Mouse (Mus musculus): Measurements from ENCODE around the gene Omd. TPM values are rescaled to one million over a fixed set of nuclear protein-coding genes. Genes with fewer than 3 reads are reported as not detected.
A peak's percentile ranks its signal among the peaks of the same experiment; 100 is the strongest.

The Omd gene
- total and polyA plus RNA-seq, 3 experiments = 0.37 TPM; not detected in 2

GRCm38 (mm10) chr13:49556924-49557323 is 25.3 kb upstream of the Omd start:
- no peak for DNase-seq (ENCODE audit: extremely low read depth)
- no peaks in the 10 kb centered on the region for H3K4me1 ChIP-seq (ENCODE audit: control insufficient read depth in 1 of 2, insufficient read depth in 2 of 2)
- in situ Hi-C loops (cut with MboI; ENCODE audit: low pct_ligation_motif_present, low pct_unique_long_range_greater_than_20kb, low sequenced_read_pairs) = no loop called here

GRCm38 (mm10) chr13:49559185-49559584 is 23.1 kb upstream of the Omd start:
- Histone ChIP-seq H3K79me2 (replicated peaks; ENCODE audit: control insufficient read depth, extremely low read depth, insufficient read depth, poor library complexity, severe bottlenecking) (no peaks in the 10 kb centered on the region), H3K4me1 (ENCODE audit: control insufficient read depth in 1 of 2, insufficient read depth in 2 of 2) (no peaks in the 10 kb centered on the region), H3K9me3 (replicated peaks; ENCODE audit: low read length) (no peaks in the 10 kb centered on the region), H3K4me3 (replicated peaks in 1 of 3; ENCODE audit: low read depth in 2 of 3, low read length in 2 of 3, poor library complexity in 1 of 3) (no peak overlapping the region), H3K9ac (ENCODE audit: insufficient read depth, low read depth) (no peak overlapping the region), H3K27ac (ENCODE audit: insufficient read depth, low read depth) (no peak overlapping the region), H3K27me3 (replicated peaks) (no peaks in the 10 kb centered on the region), H3K36me3 (replicated peaks in 1 of 2; ENCODE audit: control insufficient read depth in 1 of 2, insufficient read depth in 1 of 2, low read length in 1 of 2) (no peaks in the 10 kb centered on the region), H3K4me2 (ENCODE audit: insufficient read depth, low read depth, poor library complexity, severe bottlenecking) (no peak overlapping the region)
- TF ChIP-seq CTCF (conservative IDR thresholded peaks at IDR 0.05 in 1 of 2, IDR thresholded peaks at IDR 0.05 in 1 of 2; ENCODE audit: low read depth in 2 of 2, low read length in 2 of 2) (peak in 1 of 2 experiments; percentile 72; a peak in 2 of 4 replicates), MAZ (IDR thresholded peaks at IDR 0.05; ENCODE audit: low read depth, low read length) (no peak), SMC3 (IDR thresholded peaks at IDR 0.05; ENCODE audit: low read depth, low read length) (peak; percentile 63), RAD21 (IDR thresholded peaks at IDR 0.05; ENCODE audit: low read depth, low read length) (peak; percentile 60)
- dilution Hi-C loops (cut with MboI; ENCODE audit: extremely low pct_ligation_motif_present, extremely low pct_unique_long_range_greater_than_20kb, low sequenced_read_pairs) (no loop called here), in situ Hi-C loops (cut with MboI; ENCODE audit: low pct_ligation_motif_present, low pct_unique_long_range_greater_than_20kb, low sequenced_read_pairs) (no loop called here)
- DNase-seq (ENCODE audit: extremely low read depth) = peak; percentile 31

More at GRCm38 (mm10) chr13:49556924-49557323, 25.3 kb upstream of the Omd start:
- Histone ChIP-seq H3K27ac (ENCODE audit: insufficient read depth, low read depth) (no peak overlapping the region), H3K79me2 (replicated peaks; ENCODE audit: control insufficient read depth, extremely low read depth, insufficient read depth, poor library complexity, severe bottlenecking) (no peaks in the 10 kb centered on the region), H3K4me2 (ENCODE audit: insufficient read depth, low read depth, poor library complexity, severe bottlenecking) (no peak overlapping the region), H3K9ac (ENCODE audit: insufficient read depth, low read depth) (no peak overlapping the region), H3K27me3 (replicated peaks) (no peaks in the 10 kb centered on the region), H3K36me3 (replicated peaks in 1 of 2; ENCODE audit: control insufficient read depth in 1 of 2, insufficient read depth in 1 of 2, low read length in 1 of 2) (no peaks in the 10 kb centered on the region), H3K9me3 (replicated peaks; ENCODE audit: low read length) (no peaks in the 10 kb centered on the region), H3K4me3 (replicated peaks in 1 of 3; ENCODE audit: low read depth in 2 of 3, low read length in 2 of 3, poor library complexity in 1 of 3) (no peak overlapping the region)
- dilution Hi-C loops (cut with MboI; ENCODE audit: extremely low pct_ligation_motif_present, extremely low pct_unique_long_range_greater_than_20kb, low sequenced_read_pairs) = no loop called here
- TF ChIP-seq RCOR1 (conservative IDR thresholded peaks at IDR 0.05; ENCODE audit: low read depth, low read length) (no peak), MXI1 (IDR thresholded peaks at IDR 0.05; ENCODE audit: low read depth, low read length) (no peak), EP300 (IDR thresholded peaks at IDR 0.05; ENCODE audit: low read length) (no peak), MAFK (IDR thresholded peaks at IDR 0.05; ENCODE audit: insufficient replicate concordance, low read length) (no peak), ETS1 (conservative IDR thresholded peaks at IDR 0.05; ENCODE audit: low read depth, low read length) (no peak)

GRCm38 (mm10) chr13:49560886-49561285 is 21.4 kb upstream of the Omd start:
- dilution Hi-C loops (cut with MboI; ENCODE audit: extremely low pct_ligation_motif_present, extremely low pct_unique_long_range_greater_than_20kb, low sequenced_read_pairs) = no loop called here
- no peaks in the 10 kb centered on the region for H3K4me1 ChIP-seq (ENCODE audit: control insufficient read depth in 1 of 2, insufficient read depth in 2 of 2)
- H3K79me2 ChIP-seq (replicated peaks; ENCODE audit: control insufficient read depth, extremely low read depth, insufficient read depth, poor library complexity, severe bottlenecking) = no peaks in the 10 kb centered on the region
- no peak overlapping the region for H3K4me2 ChIP-seq (ENCODE audit: insufficient read depth, low read depth, poor library complexity, severe bottlenecking)
- H3K9me3 ChIP-seq (replicated peaks; ENCODE audit: low read length) = no peaks in the 10 kb centered on the region
- H3K27ac ChIP-seq (ENCODE audit: insufficient read depth, low read depth) = no peak overlapping the region
- no peak for TF ChIP-seq SIN3A (IDR thresholded peaks at IDR 0.05; ENCODE audit: low read length)
- no peak for TF ChIP-seq UBTF (IDR thresholded peaks at IDR 0.05; ENCODE audit: low read depth, low read length)
- TF ChIP-seq ETS1 (conservative IDR thresholded peaks at IDR 0.05; ENCODE audit: low read depth, low read length) = no peak
- no peak for TF ChIP-seq MAZ (IDR thresholded peaks at IDR 0.05; ENCODE audit: low read depth, low read length)
- no peak for TF ChIP-seq JUND (conservative IDR thresholded peaks at IDR 0.05; ENCODE audit: low read depth, low read length)
- TF ChIP-seq RCOR1 (conservative IDR thresholded peaks at IDR 0.05; ENCODE audit: low read depth, low read length) = no peak
- no peak for TF ChIP-seq PAX5 (IDR thresholded peaks at IDR 0.05; ENCODE audit: low read length)
- TF ChIP-seq ZNF384 (IDR thresholded peaks at IDR 0.05; ENCODE audit: low read depth, low read length) = no peak
- TF ChIP-seq E2F4 (IDR thresholded peaks at IDR 0.05; ENCODE audit: insufficient replicate concordance, low read depth, low read length) = no peak
- TF ChIP-seq HCFC1 (IDR thresholded peaks at IDR 0.05; ENCODE audit: low read depth, low read length) = no peak
- no peak for DNase-seq (ENCODE audit: extremely low read depth)
- H3K9ac ChIP-seq (ENCODE audit: insufficient read depth, low read depth) = no peak overlapping the region
- H3K4me3 ChIP-seq (replicated peaks in 1 of 3; ENCODE audit: low read depth in 2 of 3, low read length in 2 of 3, poor library complexity in 1 of 3) = no peak overlapping the region
- no peaks in the 10 kb centered on the region for H3K36me3 ChIP-seq (replicated peaks in 1 of 2; ENCODE audit: control insufficient read depth in 1 of 2, insufficient read depth in 1 of 2, low read length in 1 of 2)
- no peaks in the 10 kb centered on the region for H3K27me3 ChIP-seq (replicated peaks)
- in situ Hi-C loops (cut with MboI; ENCODE audit: low pct_ligation_motif_present, low pct_unique_long_range_greater_than_20kb, low sequenced_read_pairs) = loop anchor here (5.0 kb wide), 1 partner anchor 96 kb away; no protein-coding TSS in a partner anchor
